Mouse (Mus musculus): ENCODE data around the gene Zmym5.
A peak's percentile ranks its signal among the peaks of the same experiment; 100 is the strongest.
"Not testable (repeated sequence)": the region's sequence is repeated elsewhere in the genome, so short reads cannot be mapped to it uniquely, and the experiment has no call there.

Gene Zmym5

DNA sequence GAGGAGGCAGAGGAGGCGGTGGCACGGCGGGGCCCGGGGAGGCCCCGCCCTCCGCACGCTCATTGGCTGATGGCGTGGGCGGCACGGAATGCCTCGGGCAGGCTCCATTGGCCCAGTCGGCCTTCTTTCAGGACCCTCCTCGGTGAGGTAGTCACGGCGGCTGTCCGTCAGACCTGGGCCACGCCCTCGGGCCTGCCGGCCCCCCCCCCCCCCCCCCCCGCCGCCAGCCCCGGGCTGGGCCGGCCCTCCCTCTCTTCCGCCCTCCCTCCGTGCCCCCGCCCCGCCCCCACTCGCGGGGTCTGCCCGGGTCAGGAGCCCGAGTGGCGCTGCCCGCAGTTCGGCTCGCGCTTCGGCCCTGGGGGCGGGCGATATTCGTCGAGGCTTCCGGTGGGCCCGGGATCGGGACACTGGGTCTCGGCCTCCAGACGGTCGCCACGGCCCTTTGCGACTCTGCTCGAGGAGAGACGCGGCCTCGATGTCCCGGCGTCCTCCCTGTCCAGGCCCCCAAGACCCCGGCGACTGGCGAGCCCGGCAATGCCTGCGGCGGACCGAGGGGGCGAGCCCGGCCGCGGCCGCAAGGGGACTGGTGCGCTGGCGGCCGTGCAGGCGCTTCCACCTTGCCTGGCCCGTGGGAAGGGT is at the start of gene Zmym5:
TSS of gene Zmym5 (minus strand) at position 16 of the 639 bp plus-strand sequence.
- peak; percentile 97 for DNase-seq (ENCODE audit: extremely low spot score)

DNA sequence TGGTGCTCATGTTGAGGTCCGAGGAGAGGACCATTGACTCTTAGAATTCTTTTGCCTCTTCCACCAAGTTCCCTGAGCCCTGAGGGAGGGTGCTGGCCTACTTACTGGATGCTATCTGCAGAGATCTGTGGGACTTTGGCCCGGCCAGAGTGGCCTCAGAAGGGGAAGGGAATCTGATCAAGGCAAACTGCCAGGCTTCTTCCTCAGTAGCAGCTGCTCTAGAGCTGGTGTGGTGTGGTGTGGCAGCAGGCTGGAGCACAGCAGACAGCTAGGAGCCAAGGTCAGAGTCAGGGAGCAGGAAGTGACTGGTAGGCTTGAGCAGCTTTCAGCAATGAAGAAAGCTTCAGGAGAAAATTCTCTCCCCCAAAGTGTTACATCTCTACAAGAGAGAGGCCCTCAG is 38.2 kb upstream of the Zmym5 start:
- DNase-seq (ENCODE audit: extremely low spot score): no peak

DNA sequence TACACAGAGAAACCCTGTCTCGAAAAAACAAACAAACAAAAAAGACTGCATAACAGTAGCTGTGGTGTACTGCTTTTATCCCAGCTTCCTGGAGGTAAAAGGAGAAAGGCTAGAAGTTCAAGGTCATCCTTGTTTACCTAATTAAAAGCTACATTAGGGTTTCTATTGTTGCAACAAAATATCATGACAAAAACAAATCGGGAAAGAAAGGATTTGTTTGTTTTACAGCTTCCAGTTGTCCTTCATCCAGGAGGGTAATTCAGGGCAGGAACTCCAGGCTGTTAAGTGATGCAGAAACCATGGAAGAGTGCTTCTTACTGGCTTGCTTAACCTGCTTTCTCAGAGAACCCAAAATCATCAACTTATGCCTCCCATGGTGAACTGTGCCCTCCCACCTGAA is 36.8 kb upstream of the Zmym5 start:
- no peak for DNase-seq (ENCODE audit: extremely low spot score)

DNA sequence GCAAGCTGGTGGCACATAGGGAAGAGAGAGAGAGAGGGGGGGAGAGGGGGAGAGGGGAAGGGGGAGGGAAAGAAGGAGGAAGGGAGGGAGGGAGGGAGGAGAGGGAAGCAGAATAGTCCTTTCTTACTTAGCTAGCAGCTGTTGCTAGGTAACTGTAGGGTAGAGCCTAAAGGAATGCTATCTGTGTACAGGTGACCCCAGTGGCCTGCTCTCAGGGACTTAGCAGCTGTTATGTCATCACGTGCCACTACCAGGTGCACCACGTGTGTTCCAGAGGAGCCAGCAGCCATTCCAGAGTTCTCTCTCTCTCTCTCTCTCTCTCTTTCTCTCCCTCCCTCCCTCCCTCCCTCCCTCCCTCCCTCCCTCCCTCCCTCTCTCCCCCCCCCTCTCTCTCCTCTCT is 33.0 kb upstream of the Zmym5 start:
- no peak for DNase-seq (ENCODE audit: extremely low spot score)

DNA sequence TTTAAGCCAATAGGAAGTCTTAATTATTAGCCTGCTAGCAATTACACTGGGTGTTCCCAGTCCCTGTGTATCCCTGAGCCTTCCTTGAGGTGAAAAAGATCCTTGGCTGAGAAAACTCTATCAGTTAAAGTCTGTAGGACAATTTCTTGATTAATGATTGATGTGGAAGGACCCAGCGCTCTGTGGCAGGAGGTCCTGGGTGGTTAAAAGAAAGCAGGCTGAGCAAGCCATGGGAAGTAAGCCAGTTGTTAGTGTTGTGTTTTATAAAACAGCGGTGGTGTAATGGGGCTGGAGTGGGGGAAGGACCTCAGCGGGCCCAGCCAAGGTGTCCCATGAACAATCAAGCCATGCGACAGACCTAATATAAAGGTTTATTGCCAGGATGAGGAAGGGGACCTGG is 32.5 kb upstream of the Zmym5 start:
- no peak for DNase-seq (ENCODE audit: extremely low spot score)

DNA sequence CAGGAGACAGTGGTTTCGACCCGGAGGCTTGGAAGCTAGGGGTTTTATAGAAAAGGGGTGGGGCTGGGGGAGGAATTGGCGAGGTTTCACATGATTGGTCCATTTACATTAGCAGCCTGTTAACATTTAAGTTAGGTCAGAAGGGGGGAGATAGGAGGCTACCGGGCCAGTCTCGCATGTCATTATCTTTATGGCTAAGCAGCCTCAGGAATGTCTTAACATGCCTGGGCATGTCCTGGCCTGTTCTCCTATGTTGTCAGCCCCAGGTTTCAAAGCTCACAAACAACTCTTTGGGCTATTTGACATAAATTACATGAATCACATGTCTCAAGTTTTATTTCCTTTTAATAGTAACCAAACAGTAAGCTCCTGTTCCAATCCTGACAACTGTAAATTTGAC is 23.1 kb upstream of the Zmym5 start:
- not testable (repeated sequence) for DNase-seq (ENCODE audit: extremely low spot score)

DNA sequence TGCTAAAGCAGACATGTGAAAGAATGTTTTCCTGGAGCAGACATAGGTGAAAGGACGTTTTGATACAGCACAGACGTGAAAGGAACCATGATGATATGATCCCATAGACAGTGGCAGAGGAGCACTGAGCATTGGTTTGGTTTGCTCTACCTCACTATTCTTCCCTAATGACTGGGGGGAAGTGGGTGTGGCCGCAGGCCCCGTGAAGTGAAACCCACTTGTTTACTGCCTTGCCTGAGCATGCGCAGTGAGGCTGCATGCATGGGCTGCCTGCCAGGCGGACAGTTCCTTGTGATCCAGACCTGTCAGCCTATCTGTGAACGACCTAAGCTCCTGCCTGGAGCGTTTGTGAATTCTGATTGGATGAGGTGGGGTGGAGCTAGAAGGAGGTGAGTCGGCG is 21.7 kb upstream of the Zmym5 start:
- DNase-seq (ENCODE audit: extremely low spot score): not testable (repeated sequence)

DNA sequence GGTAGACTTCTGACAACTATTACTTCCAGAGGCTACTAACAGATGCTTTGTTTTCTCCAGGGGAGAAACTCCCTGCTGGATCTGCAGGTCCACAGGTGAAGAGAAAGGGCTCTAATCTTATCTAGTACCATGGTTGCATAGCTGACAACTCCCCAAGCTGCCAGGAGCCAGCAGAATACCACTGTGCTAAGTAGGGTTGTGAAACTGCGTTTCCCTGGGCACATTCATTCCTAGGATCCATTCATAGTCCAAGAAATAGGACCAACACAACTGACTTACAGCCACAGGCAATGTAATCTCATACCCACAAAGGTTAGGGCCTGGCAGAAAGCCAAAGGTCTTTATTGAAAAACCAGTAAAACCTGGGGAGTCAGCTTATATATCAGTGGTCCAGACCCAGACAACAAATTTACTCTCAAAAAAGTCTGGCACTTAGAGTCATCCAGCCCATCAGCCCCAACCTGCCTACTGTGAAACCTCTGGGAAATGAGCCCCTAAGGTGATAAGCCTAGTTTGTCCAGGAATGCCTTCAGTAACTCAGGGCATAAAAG is 21.1 kb upstream of the Zmym5 start:
- DNase-seq (ENCODE audit: extremely low spot score): no peak

DNA sequence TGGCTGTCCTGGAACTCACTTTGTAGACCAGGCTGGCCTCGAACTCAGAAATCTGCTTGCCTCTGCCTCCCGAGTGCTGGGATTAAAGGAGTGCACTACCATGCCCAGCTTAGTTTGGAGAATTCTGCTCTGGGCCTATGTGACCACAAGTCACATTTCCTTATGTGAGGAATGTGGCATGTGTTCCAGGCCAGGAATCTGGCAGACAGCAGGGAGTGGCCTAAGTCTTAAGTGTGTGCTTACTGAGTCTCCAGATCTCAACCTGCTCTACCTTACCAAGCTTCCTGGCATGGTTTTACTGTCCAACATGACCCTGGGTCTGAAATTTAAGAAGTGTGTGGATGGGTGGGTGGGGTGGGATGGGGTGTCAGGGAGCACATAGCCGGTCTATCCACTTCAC is 20.6 kb upstream of the Zmym5 start:
- no peak for DNase-seq (ENCODE audit: extremely low spot score)

DNA sequence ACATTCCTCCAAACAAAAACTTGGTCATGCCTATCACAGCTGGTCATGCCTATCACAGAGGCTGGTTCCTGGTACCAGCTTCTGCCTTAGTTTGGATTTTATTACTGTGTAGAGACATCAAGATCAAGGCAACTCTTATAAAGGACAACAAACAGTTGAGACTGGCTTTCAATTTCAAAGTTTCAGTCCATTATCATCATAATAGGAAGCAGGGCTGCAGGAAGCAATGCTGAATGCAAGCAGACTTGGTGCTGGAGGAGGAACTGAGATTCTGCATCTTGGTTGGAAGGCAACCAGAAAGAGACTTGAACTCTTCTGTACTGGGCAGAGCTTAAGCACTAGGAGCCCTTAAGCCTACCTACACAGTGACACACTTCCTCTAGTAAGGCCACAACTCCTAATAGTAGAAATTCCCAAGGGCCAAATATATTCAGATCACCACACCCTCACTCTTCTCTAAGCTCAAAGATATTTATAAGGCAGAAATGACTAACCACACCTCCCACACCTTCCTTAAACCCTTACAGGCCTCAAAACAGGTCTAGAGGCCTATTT is 19.1 kb upstream of the Zmym5 start:
- no peak for DNase-seq (ENCODE audit: extremely low spot score)

DNA sequence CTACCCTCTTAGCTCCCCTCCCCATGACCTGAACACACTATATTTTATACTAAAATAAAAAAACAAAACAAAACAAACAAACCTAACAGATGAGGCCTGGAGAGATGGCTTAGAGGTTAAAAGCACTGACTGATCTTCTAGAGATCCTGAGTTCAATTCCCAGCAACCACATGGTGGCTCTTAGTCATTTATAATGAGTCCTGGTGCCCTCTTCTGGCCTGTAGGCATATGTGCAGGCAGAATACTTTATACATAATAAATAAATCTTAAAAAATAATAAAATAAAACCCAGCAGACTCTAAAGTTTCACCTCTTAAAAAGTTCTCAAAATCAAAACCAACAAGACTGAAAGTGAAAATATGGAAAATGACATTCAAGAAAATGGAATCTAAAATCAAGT is 13.0 kb upstream of the Zmym5 start:
- no peak for DNase-seq (ENCODE audit: extremely low spot score)

DNA sequence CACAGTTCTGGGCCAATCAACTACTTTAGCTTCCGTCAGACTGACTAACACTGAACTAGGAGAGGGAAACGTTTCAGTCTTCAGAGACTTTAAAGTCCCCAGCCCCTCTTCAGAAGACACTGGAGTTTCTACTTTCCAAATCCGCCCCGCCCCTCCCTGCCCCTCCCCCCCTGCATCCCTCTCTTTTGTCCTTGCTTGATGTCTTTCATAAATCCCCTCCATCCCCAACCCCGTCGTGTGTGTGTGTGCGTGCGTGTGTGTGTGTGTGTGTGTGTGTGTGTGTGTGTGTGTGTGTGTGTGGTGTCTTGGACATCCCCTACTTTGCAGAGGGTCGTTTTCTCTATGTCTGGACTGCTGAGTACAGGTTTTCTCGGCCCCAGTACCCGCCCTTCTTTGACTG is 6.1 kb upstream of the Zmym5 start:
- DNase-seq (ENCODE audit: extremely low spot score): peak; percentile 7

DNA sequence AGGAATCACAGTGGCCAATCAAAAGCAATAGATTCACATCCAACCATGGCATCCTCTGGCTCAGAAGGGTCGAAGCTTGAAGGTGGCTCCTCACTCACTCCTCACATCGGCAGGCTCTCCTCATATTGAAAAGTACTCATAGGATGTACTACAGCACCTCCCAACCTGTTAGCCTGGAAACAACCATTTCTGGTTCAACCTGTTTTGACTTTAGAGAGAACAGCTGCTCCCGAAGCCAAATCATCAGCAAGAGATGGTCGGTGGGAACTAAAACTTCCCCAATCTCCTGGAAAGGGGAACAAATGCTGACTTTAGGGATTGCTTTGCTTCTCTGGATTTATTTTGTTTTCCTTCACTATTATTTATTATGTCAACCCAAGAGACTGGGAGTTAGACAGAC is 5.6 kb upstream of the Zmym5 start:
- DNase-seq (ENCODE audit: extremely low spot score): peak; percentile 11

DNA sequence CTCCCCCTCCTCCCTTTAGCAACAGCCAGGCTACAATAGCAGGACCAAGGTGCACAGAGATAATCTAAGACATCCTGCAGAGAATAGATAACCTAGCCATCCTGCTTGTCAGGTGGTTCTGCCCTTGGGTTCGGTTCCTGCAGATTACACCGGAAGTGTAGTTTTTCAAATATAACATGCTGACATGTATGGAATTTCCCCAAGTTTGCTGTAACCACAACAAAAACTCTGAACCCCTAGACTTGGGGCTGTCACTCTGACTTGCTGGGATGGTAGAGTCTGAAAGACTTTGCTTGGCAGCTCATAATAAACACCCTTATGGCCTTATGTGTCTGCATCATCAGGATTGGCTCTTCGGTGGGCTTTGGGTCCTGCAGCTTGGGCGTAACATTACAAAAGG is 5.0 kb upstream of the Zmym5 start:
- no peak for DNase-seq (ENCODE audit: extremely low spot score)

DNA sequence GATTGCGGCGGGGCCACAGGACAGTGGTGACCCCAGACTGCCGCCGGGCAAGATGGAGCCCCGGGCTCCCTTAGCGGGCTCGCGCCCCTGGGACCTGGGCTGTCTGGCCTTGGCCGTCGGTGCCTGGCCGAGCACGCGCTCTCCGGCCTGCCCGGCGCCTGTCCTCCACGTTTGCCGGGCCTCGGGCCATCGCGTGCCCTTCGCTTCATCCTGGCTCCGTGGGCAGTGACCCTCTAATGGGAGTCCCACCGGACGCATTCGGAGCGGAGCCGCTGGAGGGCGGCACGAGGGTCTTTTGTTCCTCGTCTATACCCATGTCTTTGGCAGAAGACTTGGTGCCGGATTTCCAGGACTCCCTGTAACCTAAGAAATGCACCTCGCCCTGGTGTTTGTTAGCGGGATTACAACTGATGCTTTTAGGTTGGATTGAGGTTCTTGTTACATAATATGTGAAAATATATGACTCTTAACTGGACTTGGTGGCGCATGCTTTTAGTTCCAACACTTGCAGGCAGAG is 1.1 kb upstream of the Zmym5 start:
- DNase-seq (ENCODE audit: extremely low spot score): peak; percentile 88

DNA sequence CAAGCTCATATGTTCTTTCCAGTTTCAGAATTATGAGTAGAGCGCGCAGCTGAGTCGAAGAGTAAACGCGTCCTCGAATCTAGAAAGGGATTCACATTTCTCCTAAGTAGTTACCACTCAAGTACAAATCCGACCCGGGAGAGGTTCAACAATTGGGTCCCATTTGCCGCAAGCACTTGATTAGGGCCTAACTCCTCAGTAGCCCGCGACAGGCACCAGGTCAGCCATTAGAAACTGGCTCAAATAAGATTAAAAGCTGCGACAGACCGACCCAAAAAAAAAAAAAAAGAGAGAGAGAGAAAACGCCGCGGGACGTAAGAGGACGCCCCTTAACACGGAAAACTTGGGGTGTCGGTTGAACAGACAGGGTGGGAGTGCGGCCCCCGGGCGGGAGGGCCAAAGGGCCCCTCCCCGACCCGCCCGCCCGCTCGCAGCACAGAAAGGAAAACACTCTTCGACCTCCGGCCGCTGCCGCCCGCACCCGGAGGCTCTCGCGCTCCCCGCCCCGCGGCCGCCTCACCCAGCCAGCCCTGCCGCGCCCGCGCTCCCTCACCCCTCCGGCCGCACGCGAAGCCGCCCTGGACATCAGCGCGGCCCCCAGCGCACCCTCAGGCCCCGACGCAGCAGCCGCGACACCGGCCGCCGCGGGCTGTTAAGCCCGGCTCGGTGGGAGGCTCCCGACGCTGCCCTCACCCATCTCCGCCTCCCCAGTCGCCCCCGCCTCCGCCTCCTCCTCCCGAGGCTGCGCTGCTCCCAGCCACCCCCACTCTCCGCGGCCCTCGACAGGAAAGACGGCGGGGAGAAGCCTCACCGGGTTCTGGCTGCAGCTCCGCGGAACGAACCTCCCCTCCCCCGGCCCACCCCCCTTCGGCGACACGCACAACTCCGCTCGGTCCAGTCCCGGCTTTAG is 480 bp downstream of the Zmym5 start:
- DNase-seq (ENCODE audit: extremely low spot score): peak; percentile 60

DNA sequence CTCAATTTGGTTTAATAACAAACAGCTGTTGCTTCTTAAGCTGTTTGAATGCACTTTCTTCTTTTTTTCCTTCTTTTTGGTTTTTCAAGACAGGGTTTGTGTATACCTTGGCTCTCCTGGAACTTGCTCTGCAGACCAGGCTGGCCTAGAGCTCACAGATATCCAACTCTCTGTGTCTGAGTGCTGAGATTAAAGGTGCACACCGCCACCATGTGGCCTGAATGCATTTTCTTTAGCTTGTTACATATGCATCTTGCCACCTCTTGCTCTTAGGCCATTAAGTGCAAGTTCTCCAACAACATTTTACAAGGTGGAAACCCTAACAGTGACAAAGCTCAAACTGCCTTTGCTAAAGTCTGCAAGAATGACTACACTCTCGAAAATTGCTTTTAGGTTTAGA is 18.3 kb downstream of the Zmym5 start:
- peak; percentile 45 for DNase-seq (ENCODE audit: extremely low spot score)

DNA sequence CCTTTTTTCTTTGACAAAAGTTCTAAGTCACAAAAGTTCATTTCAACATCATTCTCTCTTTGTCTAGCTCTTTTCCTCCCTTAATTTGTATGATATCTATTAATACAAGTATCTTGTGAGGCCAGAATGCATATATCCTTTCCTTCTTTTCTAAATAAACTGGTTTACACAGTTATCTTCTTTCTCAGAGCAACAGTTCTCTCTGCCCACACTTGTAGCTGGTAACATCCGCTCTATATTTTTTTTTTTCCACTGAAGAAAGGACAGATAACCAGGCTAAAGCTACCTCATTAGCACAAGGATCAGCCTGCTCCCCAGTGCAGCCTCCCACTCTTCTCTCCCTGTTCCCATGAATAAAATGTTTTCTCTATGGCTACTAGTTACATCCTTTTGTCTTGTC is 26.9 kb downstream of the Zmym5 start:
- no peak for DNase-seq (ENCODE audit: extremely low spot score)

DNA sequence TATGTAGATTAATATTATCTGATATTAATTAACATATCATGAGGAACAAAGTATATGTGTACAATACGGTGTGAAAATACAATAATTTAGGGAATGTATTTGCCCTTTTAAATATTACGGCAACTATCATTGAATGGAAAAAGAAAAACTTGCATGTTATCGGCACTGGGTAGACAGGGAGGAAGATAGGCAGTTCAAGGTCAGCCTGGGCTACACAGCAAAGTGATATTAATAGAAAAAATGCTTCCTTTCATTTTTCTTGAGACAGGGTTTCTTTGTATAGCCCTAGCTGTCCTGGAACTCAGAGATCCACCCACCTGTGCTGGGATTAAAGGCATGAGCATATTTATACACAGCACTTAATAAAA is 32.6 kb downstream of the Zmym5 start:
- DNase-seq (ENCODE audit: extremely low spot score): no peak

DNA sequence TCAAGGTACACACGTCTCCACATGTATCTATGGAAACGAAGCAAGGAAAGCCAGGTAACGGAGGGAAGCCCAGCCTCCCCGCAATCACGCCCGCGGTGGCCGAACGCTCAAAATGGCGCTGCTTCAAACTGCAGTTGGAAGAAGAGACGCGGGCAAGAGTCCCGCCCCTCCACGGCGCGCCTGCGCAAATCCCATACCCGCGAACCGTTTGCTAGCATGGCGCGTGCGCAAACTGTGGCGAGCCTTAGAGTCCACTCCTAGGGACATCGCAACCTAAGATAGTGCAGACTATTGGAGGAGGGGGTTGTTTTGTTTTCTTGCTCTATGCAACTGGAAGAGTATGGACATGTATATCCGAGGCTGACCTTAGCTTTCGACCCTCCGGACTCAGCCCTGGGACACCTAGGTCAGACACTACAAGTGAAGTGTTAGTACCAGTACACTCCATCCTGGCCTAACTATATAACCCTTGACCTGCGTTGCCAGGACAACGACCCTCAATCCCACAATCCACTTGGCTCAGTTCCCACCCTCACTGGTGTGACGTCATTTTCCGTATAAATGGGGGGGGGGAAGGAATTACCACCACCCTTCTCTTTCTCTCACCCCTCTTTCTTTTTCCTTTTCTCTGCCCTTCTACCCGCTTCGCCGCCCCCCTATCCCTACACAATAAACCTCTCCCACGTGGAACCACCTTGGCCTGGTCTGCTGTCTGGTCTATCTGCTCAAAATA is 33.1 kb downstream of the Zmym5 start, which contains the start of gene Pspc1:
TSS of gene Pspc1 (minus strand) at position 117 of the 733 bp plus-strand sequence.
- peak; percentile 97 for DNase-seq (ENCODE audit: extremely low spot score)

DNA sequence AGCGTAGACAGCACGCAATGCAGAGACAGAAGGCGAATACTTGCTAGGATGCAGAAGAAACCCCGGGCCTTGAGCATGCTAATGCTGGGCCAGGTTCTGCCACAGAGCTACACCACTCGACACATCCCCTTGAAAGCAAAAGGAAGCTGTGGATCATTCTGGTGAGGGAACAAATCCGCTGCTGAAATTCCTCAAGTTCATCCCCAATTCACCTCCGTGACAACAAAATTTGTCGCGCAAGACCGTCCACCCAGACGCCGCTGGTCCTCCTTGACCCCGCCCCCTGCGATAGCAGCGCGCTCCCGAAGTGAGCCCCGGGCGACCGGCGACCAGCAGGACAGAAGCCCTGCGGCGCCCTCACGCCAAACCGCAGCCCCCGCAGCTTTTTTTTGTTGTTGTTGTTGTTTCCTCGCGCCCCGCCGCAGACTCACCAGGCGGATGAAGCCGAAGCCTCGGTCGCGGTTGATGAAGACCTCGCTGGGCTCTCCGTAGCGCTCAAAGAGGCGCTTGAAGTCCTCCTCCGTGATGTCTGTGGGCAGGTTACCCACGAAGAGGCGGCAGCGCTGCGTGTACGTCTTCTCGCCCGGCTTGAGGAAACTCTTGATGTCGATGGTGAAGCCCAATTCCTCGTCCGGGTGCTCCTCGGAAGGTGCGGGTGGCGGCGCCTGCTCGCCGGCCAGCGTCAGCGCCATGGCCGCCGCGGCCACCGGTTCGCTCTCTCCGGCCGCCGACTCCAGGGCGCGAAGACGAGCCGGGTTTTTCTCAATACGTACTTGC is 34.0 kb downstream of the Zmym5 start:
- DNase-seq (ENCODE audit: extremely low spot score): peak; percentile 70
